Mouse (Mus musculus) embryonic facial prominence, embryonic 10.5 days (tissue): Measurements from ENCODE around the gene Sf3b2. TPM values are rescaled to one million over a fixed set of nuclear protein-coding genes. Genes with fewer than 3 reads are reported as not detected.

Experiments used
- DNase-seq: peaks from one replicate; pipeline ENCODE4 v3.0.0-alpha.2; 2017; ENCODE audit warnings: low spot score
- H3K27ac ChIP-seq: fragments of 300-500 bp; sonication (generic); replicated peaks from 2 replicates; pipeline ENCODE4 v1.5.1; 2016; ENCODE audit warnings: mild to moderate bottlenecking
- H3K27me3 ChIP-seq: fragments of 300-500 bp; sonication (generic); replicated peaks from 2 replicates; pipeline ENCODE4 v1.6.1; 2016; ENCODE audit warnings: low read depth, mild to moderate bottlenecking; ENCODE audit not compliant: poor library complexity, severe bottlenecking
- H3K36me3 ChIP-seq: fragments of 300-500 bp; sonication (generic); replicated peaks from 2 replicates; pipeline ENCODE4 v1.6.1; 2016; ENCODE audit warnings: mild to moderate bottlenecking, moderate library complexity
- H3K4me1 ChIP-seq: fragments of 300-500 bp; sonication (generic); 2 replicates; pipeline ENCODE4 v1.6.1; 2016
- H3K4me3 ChIP-seq: fragments of 300-500 bp; sonication (generic); 2 replicates; pipeline ENCODE4 v1.5.1; 2016; ENCODE audit warnings: mild to moderate bottlenecking, moderate library complexity
- H3K9me3 ChIP-seq: fragments of 300-500 bp; sonication (generic); 2 replicates; pipeline ENCODE4 v1.6.1; 2016; ENCODE audit warnings: mild to moderate bottlenecking
- WGBS: fragments of 180-500 bp; shearing (Covaris S2); methylation state at CpG from one replicate; pipeline ENCODE4 v1.1.7; 2016; 5-methylcytosine and 5-hydroxymethylcytosine counted together
- polyA plus RNA-seq: library from polyadenylated mRNA; unstranded; fragments of >200 nt; fragmentation: Nextera tagmentation; extraction: Ambion mirVana; gene quantifications from 2 replicates; pipeline ENCODE4 v1.2.1, GENCODE M21; 2016

The Sf3b2 gene
- 456 and 467 TPM in 2 replicates for polyA plus RNA-seq

DNA sequence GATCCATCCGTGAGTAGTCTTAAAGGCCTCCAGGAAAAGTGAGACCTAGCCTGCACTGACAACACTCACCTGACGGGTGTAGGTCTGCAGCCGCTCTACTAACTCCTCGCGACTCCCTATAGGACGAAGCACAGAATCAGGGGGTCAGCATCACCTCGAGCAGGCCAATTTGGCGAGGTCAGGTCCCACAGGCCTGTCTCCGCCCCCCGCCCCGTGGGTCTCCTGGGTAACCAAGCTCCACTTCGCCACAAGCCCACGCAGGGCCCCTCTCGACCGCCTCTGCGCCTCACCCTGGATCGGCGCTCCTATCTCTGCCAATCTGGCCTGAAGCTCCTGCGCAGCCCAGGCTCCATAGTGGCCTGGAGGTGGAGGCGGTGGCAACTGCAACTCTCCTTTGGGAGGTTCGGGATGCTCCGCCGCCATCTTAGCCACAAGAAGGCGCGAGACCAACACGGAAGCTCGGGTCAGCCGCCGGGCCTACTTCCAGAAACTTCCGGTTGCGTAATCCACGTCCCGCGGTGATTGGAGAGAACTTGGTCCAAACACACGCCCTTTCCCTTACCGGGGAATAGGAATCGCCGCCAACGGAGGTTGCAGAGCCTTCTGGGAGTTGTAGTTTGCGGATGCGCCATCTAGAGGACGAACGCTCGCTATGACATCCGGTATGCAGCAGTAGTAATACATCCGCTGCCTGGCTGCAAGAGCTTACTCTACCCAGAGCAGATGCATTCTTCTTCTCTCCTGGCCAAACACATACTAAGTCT lies at the start of gene Sf3b2:
Gene Sf3b2 (minus strand): TSS at position 484 of the 764 bp plus-strand sequence.
- peak; percentile 98 for DNase-seq
- Histone ChIP-seq H3K9me3 (no peaks in the 10 kb centered on the region), H3K4me1 (peaks cover 50% of the 10 kb centered on the region), H3K27me3 (0 out of 2 replicates have a peak, but pooled peaks cover 2% of the 10 kb centered on the region), H3K27ac (peak within 1 kb of the TSS; percentile 96), H3K4me3 (peak within 1 kb of the TSS; percentile 86), H3K36me3 (peaks cover 41% of the 10 kb centered on the region)
- under 1% methylated on average over 46 of the region's 46 CpGs for WGBS

DNA sequence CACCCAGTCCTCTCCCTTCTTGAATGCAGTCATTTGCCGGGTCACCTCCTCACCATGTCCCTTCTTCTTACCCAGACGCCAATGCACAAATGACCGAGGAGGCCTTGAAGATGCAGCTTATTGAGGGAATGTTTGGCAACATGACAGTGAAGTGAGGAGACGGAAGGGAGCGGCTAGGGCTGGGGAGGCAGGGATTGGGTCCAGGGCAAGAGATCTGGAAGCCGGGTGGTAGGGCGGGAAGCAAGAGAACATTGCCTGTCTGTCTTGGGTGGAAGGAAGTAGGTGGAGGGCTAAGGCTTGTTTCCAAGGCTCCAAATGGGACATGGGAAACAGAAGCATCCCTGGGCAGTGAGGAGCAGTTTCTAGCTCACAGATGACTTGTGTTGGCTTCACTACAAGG lies 46.1 kb upstream of the Sf3b2 start:
- no peaks in the 10 kb centered on the region for H3K4me1 ChIP-seq
- no peak overlapping the region for H3K27ac ChIP-seq
- 94% methylated on average over 7 of the region's 7 CpGs for WGBS
- H3K9me3 ChIP-seq = no peaks in the 10 kb centered on the region
- H3K27me3 ChIP-seq = no peaks in the 10 kb centered on the region
- DNase-seq = no peak
- H3K4me3 ChIP-seq = no peak overlapping the region
- no peaks in the 10 kb centered on the region for H3K36me3 ChIP-seq

DNA sequence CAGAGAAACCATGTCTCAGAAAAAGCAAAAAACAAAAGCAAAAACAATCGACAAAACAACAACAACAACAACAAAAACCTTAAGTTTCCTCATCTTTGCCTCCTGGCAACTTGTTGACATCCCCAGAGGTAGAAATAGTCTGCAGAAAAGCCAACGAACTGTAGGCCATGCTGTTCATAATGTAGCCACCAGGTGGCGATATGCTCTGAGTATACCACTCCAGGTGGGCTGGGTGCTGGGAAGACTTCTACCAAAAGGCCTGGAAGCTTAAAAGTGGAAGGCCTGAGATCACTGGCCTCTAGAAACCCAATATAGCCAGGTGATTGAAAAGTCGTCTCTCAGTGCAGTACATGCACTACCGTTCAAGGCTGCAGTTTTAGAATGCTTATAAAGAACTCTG lies 42.7 kb upstream of the Sf3b2 start:
- DNase-seq = peak; percentile 77
- no peak overlapping the region for H3K4me3 ChIP-seq
- H3K27ac ChIP-seq = no peak overlapping the region
- WGBS = 21% methylated on average over 5 of the region's 5 CpGs
- no peaks in the 10 kb centered on the region for H3K27me3 ChIP-seq
- H3K9me3 ChIP-seq = no peaks in the 10 kb centered on the region
- peaks cover 5% of the 10 kb centered on the region; the same call in 1 of the 2 replicates for H3K4me1 ChIP-seq
- H3K36me3 ChIP-seq = no peaks in the 10 kb centered on the region

DNA sequence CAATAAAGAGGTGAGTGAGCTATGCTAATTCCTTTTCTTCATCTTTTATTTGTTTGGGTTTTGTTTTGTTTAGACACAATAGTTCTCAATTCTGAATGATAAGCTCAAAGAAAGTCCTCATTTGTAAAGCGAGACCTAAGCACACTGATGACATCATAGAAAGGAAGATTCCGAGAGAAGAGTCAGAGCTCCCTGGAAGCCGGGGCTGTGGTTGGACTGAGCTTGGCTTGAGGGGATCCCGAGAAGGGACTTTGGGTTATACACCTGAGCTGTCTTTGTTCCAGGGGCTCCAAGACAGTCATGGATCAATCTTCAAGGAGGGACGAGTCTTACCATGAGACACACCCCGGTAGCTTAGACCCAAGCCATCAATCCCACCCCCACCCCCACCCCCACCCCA lies 40.2 kb upstream of the Sf3b2 start, which contains the start of gene Catsper1:
Gene Catsper1 (plus strand): TSS at position 301 of the 400 bp plus-strand sequence.
- Histone ChIP-seq H3K4me3 (no peak within 1 kb of the TSS), H3K36me3 (no peaks in the 10 kb centered on the region), H3K4me1 (peaks cover 5% of the 10 kb centered on the region; the same call in 1 of the 2 replicates), H3K27me3 (no peaks in the 10 kb centered on the region), H3K27ac (no peak within 1 kb of the TSS), H3K9me3 (no peaks in the 10 kb centered on the region)
- no peak for DNase-seq
- whole genome bisulfite sequencing = 88% methylated on average over 6 of the region's 6 CpGs

DNA sequence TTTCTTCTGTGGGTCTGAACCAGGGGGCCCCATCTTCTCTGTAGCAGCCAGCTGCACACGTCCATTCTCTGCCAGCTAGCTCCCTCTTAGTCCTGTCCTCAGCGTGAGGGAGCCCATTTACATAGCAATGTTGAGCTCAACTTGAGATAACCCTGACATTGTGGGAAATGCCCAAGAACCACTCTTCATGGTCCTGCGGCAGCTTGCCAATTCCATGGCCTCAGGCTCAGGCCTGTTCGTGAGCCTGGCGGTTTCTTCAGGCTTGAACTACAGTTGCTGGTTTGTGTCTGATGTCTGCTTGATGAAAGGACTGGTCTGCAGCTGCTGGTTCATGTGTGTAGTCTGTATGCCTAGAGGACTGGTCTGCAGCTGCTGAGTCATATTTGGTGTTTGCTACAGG lies 39.5 kb upstream of the Sf3b2 start:
- no peaks in the 10 kb centered on the region for H3K9me3 ChIP-seq
- no peak for DNase-seq
- H3K4me3 ChIP-seq = no peak overlapping the region
- H3K36me3 ChIP-seq = no peaks in the 10 kb centered on the region
- H3K4me1 ChIP-seq = peaks cover 5% of the 10 kb centered on the region; the same call in 1 of the 2 replicates
- no peaks in the 10 kb centered on the region for H3K27me3 ChIP-seq
- H3K27ac ChIP-seq = no peak overlapping the region
- 77% methylated on average over 5 of the region's 5 CpGs for WGBS

DNA sequence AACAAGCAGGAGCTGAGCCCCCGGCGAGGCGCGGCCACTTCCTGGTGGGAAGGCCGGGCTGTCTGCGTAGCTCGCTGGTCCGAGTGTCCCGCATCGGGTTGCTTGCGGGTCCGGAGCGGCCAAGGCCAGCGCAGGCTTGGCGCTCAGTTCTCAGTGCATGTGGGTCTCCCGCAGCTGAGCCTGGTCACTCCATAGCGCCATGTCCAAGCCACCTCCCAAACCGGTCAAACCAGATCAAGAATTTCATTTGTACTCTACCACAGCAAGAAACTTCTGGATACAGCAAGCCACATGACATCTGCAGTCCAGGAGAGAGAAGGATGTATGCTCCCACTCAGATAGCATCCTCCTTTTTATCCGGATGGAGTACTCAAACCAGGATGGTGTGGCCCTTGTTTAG lies 32.7 kb upstream of the Sf3b2 start:
- no peak for DNase-seq
- Histone ChIP-seq H3K27ac (no peak overlapping the region), H3K4me3 (no peak overlapping the region), H3K9me3 (no peaks in the 10 kb centered on the region), H3K4me1 (no peaks in the 10 kb centered on the region), H3K36me3 (no peaks in the 10 kb centered on the region), H3K27me3 (no peaks in the 10 kb centered on the region)
- WGBS = 75% methylated on average over 19 of the region's 19 CpGs

DNA sequence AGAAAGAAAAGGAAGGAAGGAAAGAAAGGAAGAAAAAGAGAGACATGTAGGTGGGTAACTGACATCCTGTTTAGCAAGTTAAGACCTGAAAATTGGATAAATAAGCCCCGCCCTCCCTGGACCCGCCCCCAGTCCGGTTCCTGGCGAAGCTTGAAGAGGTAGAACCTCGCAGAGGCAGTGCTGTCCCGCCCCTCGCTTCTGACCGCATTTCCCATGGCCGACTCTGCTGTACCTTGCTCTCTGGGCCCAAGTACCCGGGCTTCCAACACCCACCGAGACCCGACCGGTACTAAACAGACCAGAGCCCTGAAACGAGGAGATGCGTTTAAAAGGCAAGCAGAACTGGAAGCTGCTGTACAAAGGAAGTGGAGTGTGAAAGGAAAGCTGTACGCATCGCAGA lies 28.5 kb upstream of the Sf3b2 start:
- no peak overlapping the region for H3K4me3 ChIP-seq
- no peaks in the 10 kb centered on the region for H3K27me3 ChIP-seq
- WGBS = 59% methylated on average over 17 of the region's 17 CpGs
- no peaks in the 10 kb centered on the region for H3K36me3 ChIP-seq
- no peak overlapping the region for H3K27ac ChIP-seq
- H3K9me3 ChIP-seq = no peaks in the 10 kb centered on the region
- DNase-seq = no peak
- no peaks in the 10 kb centered on the region for H3K4me1 ChIP-seq

DNA sequence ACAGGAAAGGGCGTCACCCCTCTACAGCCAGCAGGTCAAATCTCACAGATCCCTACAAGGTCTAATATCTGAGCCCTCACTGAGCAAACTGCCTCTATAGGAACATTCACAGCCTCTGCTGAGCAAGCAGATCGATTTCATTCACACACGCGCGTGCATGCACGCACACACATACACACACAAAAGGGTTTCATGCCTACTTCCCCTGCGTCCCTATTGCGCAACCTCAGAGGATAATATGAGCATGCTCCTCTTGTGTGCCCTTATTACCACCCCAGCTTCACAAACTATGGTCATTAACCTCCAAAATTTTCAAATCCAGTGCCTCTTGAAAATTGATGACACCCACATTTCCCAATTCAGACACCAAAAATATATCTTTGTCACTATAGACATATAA lies 17.9 kb upstream of the Sf3b2 start:
- WGBS = 91% methylated on average over 8 of the region's 8 CpGs

DNA sequence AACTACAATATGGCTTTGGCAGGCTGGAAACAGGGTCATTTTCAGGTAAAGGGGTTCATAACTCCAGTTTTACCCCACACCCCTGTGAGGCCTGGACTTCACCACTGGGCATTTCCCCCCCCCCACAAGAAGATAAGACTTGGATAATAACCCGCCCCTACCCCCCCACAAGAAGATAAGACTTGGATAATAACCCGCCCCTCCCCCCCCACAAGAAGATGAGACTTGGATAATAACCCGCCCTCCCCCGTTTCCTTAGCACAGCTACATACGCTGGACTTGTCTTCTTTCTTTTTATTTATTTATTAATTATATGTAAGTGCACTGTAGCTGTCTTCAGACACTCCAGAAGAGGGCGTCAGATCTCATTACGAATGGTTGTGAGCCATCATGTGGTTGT lies 13.8 kb upstream of the Sf3b2 start:
- H3K4me1 ChIP-seq = peaks cover 5% of the 10 kb centered on the region
- no peak overlapping the region for H3K4me3 ChIP-seq
- peaks cover 36% of the 10 kb centered on the region for H3K36me3 ChIP-seq
- DNase-seq = peak; percentile 40
- H3K9me3 ChIP-seq = peaks cover 17% of the 10 kb centered on the region
- H3K27ac ChIP-seq = no peak overlapping the region
- H3K27me3 ChIP-seq = peaks cover 25% of the 10 kb centered on the region
- WGBS = 82% methylated on average over 7 of the region's 7 CpGs

More for the DNA sequence above, 17.9 kb upstream of the Sf3b2 start:
- H3K36me3 ChIP-seq = no peaks in the 10 kb centered on the region
- H3K4me1 ChIP-seq = no peaks in the 10 kb centered on the region
- peaks cover 16% of the 10 kb centered on the region for H3K9me3 ChIP-seq
- no peak for DNase-seq
- peaks cover 4% of the 10 kb centered on the region for H3K27me3 ChIP-seq
- H3K4me3 ChIP-seq = no peak overlapping the region
- no peak overlapping the region for H3K27ac ChIP-seq

DNA sequence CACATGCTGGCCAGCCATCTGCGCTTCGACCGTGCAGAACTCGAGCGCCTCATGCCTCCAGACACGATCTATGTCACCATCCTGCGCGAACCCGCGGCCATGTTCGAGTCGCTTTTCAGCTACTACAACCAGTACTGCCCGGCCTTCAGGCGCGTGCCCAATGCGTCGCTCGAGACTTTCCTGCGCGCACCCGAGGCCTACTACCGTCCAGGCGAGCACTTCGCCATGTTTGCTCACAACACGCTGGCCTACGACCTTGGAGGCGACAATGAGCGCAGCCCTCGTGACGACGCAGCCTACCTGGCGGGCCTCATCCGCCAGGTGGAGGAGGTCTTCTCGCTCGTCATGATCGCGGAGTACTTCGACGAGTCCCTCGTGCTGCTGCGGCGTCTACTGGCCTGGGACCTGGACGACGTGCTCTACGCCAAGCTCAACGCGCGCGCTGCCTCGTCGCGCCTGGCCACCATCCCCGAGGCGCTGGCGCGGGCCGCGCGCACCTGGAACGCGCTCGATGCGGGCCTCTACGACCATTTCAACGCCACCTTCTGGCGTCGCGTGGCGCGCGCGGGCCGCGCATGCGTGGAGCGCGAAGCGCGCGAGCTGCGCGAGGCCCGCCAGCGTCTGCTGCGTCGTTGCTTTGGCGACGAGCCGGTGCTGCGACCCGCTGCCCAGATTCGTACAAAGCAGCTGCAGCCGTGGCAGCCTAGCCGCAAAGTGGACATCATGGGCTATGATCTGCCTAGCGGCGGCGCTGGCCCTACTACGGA lies 11.9 kb upstream of the Sf3b2 start:
- Histone ChIP-seq H3K4me3 (peak overlapping the region; percentile 46), H3K4me1 (peaks cover 9% of the 10 kb centered on the region), H3K9me3 (peaks cover 17% of the 10 kb centered on the region), H3K36me3 (peaks cover 41% of the 10 kb centered on the region), H3K27me3 (peaks cover 25% of the 10 kb centered on the region), H3K27ac (no peak overlapping the region; the same call in 1 of the 2 replicates)
- DNase-seq = peak; percentile 53
- WGBS = 40% methylated on average over 98 of the region's 98 CpGs

DNA sequence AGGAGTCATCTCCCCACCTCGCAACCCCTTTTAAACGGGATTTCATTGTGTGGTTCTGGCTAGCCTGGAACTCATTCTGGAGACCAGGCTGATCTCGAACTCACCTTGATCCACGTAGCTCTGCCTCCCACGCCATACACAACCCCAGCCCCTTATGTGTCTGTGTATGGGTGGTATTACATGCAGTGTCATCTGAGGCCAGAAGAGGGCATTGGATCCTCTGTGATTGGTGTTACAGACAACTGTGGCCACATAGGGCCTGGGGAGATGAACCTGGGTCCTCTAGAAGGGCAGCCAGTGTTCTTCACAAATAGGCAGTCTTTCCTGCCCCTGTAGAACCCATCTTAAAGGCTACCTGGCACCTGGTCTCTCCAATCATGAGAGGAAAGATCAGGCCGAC lies 11.0 kb upstream of the Sf3b2 start:
- H3K36me3 ChIP-seq = peaks cover 41% of the 10 kb centered on the region
- H3K4me1 ChIP-seq = peaks cover 9% of the 10 kb centered on the region
- H3K9me3 ChIP-seq = peaks cover 17% of the 10 kb centered on the region
- 85% methylated on average over 6 of the region's 6 CpGs for WGBS
- DNase-seq = no peak
- no peak overlapping the region for H3K27ac ChIP-seq
- H3K27me3 ChIP-seq = peaks cover 25% of the 10 kb centered on the region
- H3K4me3 ChIP-seq = no peak overlapping the region

DNA sequence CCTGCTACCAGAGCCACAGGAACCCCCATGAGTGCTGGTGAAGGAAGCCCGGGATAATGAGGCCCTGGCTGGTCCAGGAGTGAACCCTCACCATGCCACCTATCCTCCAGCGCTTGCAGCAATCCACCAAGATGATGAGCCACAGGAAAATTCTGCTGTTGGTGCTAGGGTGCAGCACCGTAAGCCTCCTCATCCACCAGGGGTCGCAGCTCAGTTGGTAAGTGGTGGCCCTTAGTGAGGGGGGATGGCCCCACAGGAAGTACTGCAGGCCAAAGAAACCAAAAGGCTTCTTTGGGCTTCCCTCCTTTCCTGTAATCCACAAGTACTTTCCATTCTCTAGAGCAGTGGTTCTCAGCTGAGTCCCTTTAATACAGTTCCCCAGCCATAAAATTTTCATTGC lies 7.2 kb upstream of the Sf3b2 start:
- DNase-seq = peak; percentile 64
- peaks cover 11% of the 10 kb centered on the region for H3K9me3 ChIP-seq
- WGBS = 22% methylated on average over 4 of the region's 4 CpGs
- H3K4me1 ChIP-seq = peaks cover 32% of the 10 kb centered on the region
- peaks cover 16% of the 10 kb centered on the region for H3K27me3 ChIP-seq
- no peak overlapping the region; the same call in 1 of the 2 replicates for H3K27ac ChIP-seq
- peaks cover 35% of the 10 kb centered on the region for H3K36me3 ChIP-seq
- no peak overlapping the region for H3K4me3 ChIP-seq
